Mouse (Mus musculus): Measurements from ENCODE around the gene Cxxc4. TPM values are rescaled to one million over a fixed set of nuclear protein-coding genes. Genes with fewer than 3 reads are reported as not detected.
"Not testable (repeated sequence)": the region's sequence is repeated elsewhere in the genome, so short reads cannot be mapped to it uniquely, and the experiment has no call there.

Gene Cxxc4
- polyA plus RNA-seq (2011; ENCODE audit: insufficient read depth, insufficient read length, low replicate concordance, missing spikeins), result not detected in 2 replicates

GRCm38 (mm10) chr3:134236414-134237112 is at the start of gene Cxxc4:
TSS of gene Cxxc4 (plus strand) at chr3:134236484.
- TF ChIP-seq POLR2A (IDR thresholded peaks at IDR 0.05; ENCODE audit: borderline replicate concordance, control insufficient read depth, low read depth, low read length) (no peak), CTCF (IDR thresholded peaks at IDR 0.05; ENCODE audit: control insufficient read depth, insufficient read depth, low read length) (no peak)
- H3K4me1 ChIP-seq (ENCODE audit: control insufficient read depth, insufficient read depth, low read length), result no peaks in the 10 kb centered on the region
- whole genome bisulfite sequencing, result 7% methylated on average over 22 of the region's 22 CpGs
- no peak within 1 kb of the TSS for H3K27ac ChIP-seq (ENCODE audit: control insufficient read depth, insufficient read depth, low read depth, low read length, poor library complexity)
- H3K4me3 ChIP-seq (replicated peaks; ENCODE audit: control insufficient read depth, low read depth, low read length), result no peak within 1 kb of the TSS

GRCm38 (mm10) chr3:134188979-134189946 is 47.0 kb upstream of the Cxxc4 start:
- Histone ChIP-seq H3K4me3 (replicated peaks; ENCODE audit: control insufficient read depth, low read depth, low read length) (no peak overlapping the region), H3K27ac (ENCODE audit: control insufficient read depth, insufficient read depth, low read depth, low read length, poor library complexity) (no peak overlapping the region), H3K4me1 (ENCODE audit: control insufficient read depth, insufficient read depth, low read length) (no peaks in the 10 kb centered on the region)
- TF ChIP-seq CTCF (IDR thresholded peaks at IDR 0.05; ENCODE audit: control insufficient read depth, insufficient read depth, low read length), result no peak
- no peak for TF ChIP-seq POLR2A (IDR thresholded peaks at IDR 0.05; ENCODE audit: borderline replicate concordance, control insufficient read depth, low read depth, low read length)
- WGBS, result 71% methylated on average over 12 of the region's 12 CpGs

GRCm38 (mm10) chr3:134190046-134190445 is 46.2 kb upstream of the Cxxc4 start:
- Histone ChIP-seq H3K4me1 (ENCODE audit: control insufficient read depth, insufficient read depth, low read length) (no peaks in the 10 kb centered on the region), H3K27ac (ENCODE audit: control insufficient read depth, insufficient read depth, low read depth, low read length, poor library complexity) (no peak overlapping the region), H3K4me3 (replicated peaks; ENCODE audit: control insufficient read depth, low read depth, low read length) (no peak overlapping the region)
- TF ChIP-seq POLR2A (IDR thresholded peaks at IDR 0.05; ENCODE audit: borderline replicate concordance, control insufficient read depth, low read depth, low read length), result no peak
- TF ChIP-seq CTCF (IDR thresholded peaks at IDR 0.05; ENCODE audit: control insufficient read depth, insufficient read depth, low read length), result no peak
- WGBS, result 38% methylated on average over 11 of the region's 11 CpGs

GRCm38 (mm10) chr3:134199892-134200291 is 36.4 kb upstream of the Cxxc4 start:
- Histone ChIP-seq H3K4me3 (replicated peaks; ENCODE audit: control insufficient read depth, low read depth, low read length) (no peak overlapping the region), H3K27ac (ENCODE audit: control insufficient read depth, insufficient read depth, low read depth, low read length, poor library complexity) (no peak overlapping the region), H3K4me1 (ENCODE audit: control insufficient read depth, insufficient read depth, low read length) (no peaks in the 10 kb centered on the region)
- TF ChIP-seq POLR2A (IDR thresholded peaks at IDR 0.05; ENCODE audit: borderline replicate concordance, control insufficient read depth, low read depth, low read length), result no peak
- no peak for TF ChIP-seq CTCF (IDR thresholded peaks at IDR 0.05; ENCODE audit: control insufficient read depth, insufficient read depth, low read length)
- 4% methylated on average over 9 of the region's 9 CpGs for WGBS

GRCm38 (mm10) chr3:134206624-134207023 is 29.7 kb upstream of the Cxxc4 start:
- TF ChIP-seq POLR2A (IDR thresholded peaks at IDR 0.05; ENCODE audit: borderline replicate concordance, control insufficient read depth, low read depth, low read length), result no peak
- no peak for TF ChIP-seq CTCF (IDR thresholded peaks at IDR 0.05; ENCODE audit: control insufficient read depth, insufficient read depth, low read length)
- Histone ChIP-seq H3K27ac (ENCODE audit: control insufficient read depth, insufficient read depth, low read depth, low read length, poor library complexity) (no peak overlapping the region), H3K4me3 (replicated peaks; ENCODE audit: control insufficient read depth, low read depth, low read length) (no peak overlapping the region), H3K4me1 (ENCODE audit: control insufficient read depth, insufficient read depth, low read length) (no peaks in the 10 kb centered on the region)
- WGBS, result 81% methylated on average over 3 of the region's 3 CpGs

- 71% methylated on average over 6 of the region's 6 CpGs for WGBS
- no peaks in the 10 kb centered on the region for H3K4me1 ChIP-seq (ENCODE audit: control insufficient read depth, insufficient read depth, low read length)
- no peak overlapping the region for H3K4me3 ChIP-seq (replicated peaks; ENCODE audit: control insufficient read depth, low read depth, low read length)
- TF ChIP-seq POLR2A (IDR thresholded peaks at IDR 0.05; ENCODE audit: borderline replicate concordance, control insufficient read depth, low read depth, low read length) (no peak), CTCF (IDR thresholded peaks at IDR 0.05; ENCODE audit: control insufficient read depth, insufficient read depth, low read length) (no peak)
- H3K27ac ChIP-seq (ENCODE audit: control insufficient read depth, insufficient read depth, low read depth, low read length, poor library complexity), result no peak overlapping the region
Measured at GRCm38 (mm10) chr3:134210950-134211349, 25.3 kb upstream of the Cxxc4 start.

- H3K4me1 ChIP-seq (ENCODE audit: control insufficient read depth, insufficient read depth, low read length); H3K27ac ChIP-seq (ENCODE audit: control insufficient read depth, insufficient read depth, low read depth, low read length, poor library complexity); H3K4me3 ChIP-seq (replicated peaks; ENCODE audit: control insufficient read depth, low read depth, low read length): not testable (repeated sequence)
Measured at GRCm38 (mm10) chr3:134219881-134220280, 16.4 kb upstream of the Cxxc4 start.

- no peak overlapping the region for H3K4me3 ChIP-seq (replicated peaks; ENCODE audit: control insufficient read depth, low read depth, low read length)
- WGBS, result 43% methylated on average over 2 of the region's 2 CpGs
- TF ChIP-seq POLR2A (IDR thresholded peaks at IDR 0.05; ENCODE audit: borderline replicate concordance, control insufficient read depth, low read depth, low read length), result no peak
- no peak for TF ChIP-seq CTCF (IDR thresholded peaks at IDR 0.05; ENCODE audit: control insufficient read depth, insufficient read depth, low read length)
- no peak overlapping the region for H3K27ac ChIP-seq (ENCODE audit: control insufficient read depth, insufficient read depth, low read depth, low read length, poor library complexity)
- no peaks in the 10 kb centered on the region for H3K4me1 ChIP-seq (ENCODE audit: control insufficient read depth, insufficient read depth, low read length)
Measured at GRCm38 (mm10) chr3:134221002-134221401, 15.3 kb upstream of the Cxxc4 start.

Measured in bone marrow, adult 2 months (tissue).